Mouse (Mus musculus) heart, adult 18-20 months (tissue): ENCODE data around the gene Slc6a11. TPM values are rescaled to one million over a fixed set of nuclear protein-coding genes. Genes with fewer than 3 reads are reported as not detected.

ENCODE experiments used
- DNase-seq, 2 experiments: peaks; one replicate each; pipeline ENCODE4 v3.0.0; 2021 to 2022; ENCODE audit warnings: mixed read lengths in 1 of 2
- total RNA-seq, 2 experiments: library from RNA; stranded (reverse); gene quantifications; 2 replicates each; pipeline ENCODE4 v1.2.3; 2021

Gene Slc6a11
- total RNA-seq, 2 experiments from 2014 or later: not detected

DNA sequence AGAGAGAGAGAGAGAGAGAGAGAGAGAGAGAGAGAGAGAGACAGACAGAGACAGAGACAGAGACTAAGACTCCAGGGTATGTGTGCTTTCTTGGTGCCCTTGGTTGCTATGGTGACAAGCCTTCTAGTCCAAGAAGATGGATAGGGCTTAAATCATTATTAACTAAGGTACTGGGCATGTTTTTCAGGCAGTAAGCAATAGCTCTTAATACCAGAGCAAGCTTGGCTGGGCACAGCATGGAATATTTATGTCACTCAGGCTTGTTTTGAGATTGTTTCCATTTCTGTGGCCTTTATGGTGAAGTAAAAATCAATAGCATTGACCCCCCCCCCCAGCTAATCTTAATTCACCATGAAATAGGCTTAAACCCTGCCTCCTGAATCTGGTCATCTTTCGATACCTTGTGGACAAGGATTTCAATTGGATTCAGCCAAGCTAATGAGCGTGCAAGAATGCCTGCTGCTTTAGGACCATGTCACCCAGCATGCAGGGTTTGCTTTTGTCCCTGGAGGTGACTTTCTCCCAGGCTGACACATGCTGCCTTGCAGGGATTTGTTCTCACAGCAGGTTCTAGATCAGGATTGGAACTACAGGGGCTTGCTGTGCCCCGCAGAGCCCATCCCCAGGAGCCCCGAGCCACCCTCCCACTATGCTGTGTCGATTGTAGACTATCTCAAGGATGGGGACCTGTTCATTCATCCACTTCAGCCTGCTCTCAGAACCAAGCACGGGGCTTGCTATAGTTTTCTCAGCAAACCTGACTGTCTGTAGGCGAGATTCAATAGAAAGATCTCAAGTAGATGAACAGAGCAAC is 51.5 kb downstream of the Slc6a11 start:
- DNase-seq: no peak

DNA sequence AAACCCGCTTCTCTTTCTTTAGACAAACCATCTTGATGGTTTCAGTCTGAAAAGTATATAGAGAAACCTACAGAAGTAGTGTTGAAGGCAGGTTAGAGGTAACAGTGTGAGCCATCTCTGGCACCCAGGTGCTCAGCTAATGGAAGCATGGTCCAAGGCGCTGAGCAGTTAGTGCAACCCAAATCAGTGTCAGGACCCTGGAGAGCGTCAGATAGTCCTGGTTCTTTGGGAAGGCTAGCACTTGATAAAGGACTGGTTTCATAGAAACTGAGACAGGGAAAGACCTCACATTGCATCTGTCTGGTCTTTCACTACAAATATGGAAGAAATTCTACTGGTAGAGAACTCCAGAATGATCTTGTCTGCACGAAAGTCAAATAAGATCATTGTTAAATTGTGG is 56.1 kb downstream of the Slc6a11 start:
- peak in 1 of 2 experiments; percentile 23 for DNase-seq

DNA sequence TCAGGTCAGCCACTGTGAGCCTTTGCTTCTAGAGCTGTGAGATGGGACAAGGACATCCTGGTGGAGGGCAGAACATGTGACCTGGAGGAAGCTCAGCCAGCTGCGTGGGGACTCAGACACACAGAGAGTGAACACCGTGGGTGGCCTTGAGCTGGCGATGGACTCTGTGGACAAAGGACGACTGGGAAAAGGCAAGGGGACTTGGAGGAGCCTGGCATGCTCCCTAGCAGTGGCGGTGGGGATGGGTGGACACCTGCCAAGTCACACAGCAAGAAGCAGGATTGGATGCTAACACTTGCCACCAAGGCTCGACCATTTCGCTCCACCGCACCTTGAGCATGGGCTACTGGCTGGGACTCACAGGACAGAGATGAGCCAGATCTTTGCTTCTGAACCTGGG is 57.8 kb downstream of the Slc6a11 start:
- DNase-seq: no peak

DNA sequence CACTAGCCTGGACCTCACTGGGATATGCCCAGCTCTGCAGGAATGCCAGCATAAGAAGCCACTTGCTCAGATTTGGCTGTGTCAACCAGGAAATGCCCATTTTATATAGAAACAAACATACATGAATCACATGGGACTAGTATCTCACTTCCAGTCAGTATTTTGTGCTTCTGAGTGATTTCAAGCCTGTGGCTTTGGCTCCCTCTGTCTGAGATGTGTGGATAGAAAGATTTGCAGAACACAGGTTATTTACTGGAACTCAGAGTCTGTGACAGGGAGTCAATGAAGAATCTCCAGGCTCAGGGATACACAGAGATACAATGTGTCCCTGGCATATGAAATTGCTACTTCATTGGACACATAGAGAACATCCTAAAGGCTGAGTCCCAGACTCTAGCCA is 65.0 kb downstream of the Slc6a11 start:
- DNase-seq: no peak

DNA sequence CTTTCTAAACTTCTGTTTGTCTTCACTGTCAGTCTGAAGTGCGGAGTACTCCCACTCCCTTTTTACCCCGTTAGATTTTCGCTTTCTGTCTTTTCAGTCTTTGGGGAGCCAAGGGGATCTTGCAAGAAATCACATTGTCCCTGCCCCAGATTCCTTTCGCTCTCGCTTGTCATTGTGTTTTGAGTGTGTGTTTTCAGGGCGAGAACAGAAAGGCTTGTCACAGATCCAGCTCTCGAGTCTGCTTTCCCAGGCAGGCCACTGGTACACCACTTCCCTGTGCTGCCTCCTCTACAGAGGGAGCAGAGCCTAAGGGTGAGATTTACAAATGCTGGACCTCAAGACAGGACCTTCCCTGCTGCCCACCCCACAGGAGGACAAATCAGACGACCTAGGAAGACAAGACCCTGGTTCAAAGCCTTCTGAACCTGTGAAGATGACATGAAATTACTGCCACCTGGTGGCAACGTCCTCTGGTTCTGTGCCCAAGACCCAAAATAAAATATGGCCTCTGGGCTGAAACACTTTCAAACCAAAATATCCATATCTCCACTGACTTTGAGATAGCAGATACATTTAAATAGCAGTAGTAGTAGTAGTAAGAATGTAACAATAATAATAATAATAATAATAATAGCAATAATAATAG is 68.3 kb downstream of the Slc6a11 start:
- no peak for DNase-seq

DNA sequence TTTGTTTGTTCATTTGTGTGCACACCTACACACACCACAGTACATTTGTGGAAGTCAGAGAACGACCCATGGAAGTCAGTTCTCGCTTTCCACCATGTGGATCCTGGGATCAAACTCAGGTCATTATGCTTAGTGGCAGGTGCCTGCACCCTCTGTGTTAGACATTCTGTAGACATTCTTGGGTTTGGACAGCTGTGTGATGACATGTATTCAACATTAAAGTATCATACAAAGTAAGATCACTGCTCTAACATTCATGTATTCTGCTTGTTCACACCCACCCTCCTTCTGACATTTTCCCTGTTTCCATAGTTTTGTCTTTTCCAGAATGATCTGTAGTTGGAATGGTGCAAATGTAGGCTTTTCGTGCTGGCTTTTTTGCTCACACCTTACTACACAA is 73.5 kb downstream of the Slc6a11 start:
- DNase-seq: no peak

DNA sequence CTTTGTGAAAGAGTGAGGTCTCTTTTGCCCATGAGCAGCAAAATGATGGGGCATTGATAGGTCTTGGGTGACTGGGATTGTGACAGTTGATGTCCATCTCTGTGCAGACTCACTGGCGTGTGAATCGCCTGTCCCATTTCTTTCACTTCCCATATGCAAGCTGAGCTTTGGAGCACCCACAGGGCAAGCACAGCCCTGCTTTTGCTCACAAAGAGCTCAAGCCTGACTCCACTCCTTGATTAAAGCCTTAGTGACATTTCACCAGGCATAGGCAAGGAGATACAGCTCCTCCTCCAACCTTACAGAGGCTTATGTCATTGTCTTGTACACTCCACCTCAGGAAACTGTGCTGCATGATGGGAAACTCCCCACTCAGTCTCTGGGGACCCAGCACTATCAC is 77.3 kb downstream of the Slc6a11 start:
- no peak for DNase-seq

DNA sequence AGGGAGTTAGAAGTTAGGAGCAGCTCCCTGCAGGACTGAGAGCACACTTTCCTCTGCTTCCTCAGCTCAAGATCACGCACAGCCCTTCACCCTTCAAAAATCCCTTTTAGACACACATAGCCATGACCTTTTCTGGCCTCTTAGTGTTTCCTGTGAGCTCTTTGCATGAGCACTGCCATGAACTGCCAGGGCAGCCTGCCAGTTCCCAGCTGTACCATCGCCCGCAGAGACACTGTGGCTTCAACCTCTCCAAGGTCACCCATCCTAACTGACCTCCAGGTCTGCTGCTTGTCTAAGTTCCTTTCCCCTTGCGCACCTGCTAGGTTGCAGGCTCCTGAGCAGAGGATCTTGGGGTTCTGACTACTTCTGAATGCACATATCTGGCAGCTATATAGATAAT is 83.4 kb downstream of the Slc6a11 start:
- peak; percentile 41 to 44 for DNase-seq

DNA sequence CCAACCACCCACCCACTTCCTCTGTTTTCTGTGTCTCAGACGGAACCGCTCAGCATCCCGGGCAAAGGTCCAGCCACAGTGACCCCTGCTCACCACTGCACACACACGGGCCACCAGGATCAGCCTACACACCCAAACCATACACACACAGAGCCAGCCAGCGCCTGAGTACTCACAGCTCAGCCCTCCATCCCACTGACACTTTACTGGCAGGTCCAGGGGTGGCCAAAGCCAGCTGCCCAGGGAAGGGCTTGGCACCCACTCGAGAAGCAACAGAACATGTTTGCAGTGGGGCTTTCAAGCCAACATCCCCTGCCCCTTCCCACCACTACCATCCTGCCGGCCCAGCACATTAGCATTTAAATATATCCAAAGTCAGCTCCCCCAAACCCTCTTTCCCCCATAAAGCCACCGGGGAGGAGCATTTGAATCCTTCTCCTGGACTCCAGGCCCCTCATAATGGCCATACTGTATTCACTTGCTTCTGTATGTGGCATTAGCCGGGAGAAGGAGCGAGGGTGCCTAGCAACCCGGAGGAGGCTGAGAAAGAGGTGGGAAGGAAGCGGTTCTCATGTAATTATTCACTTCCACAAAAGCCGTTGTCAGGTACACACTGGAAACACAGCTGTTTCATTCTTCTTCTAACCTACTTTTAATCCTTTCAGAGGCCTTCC is 85.8 kb downstream of the Slc6a11 start:
- no peak for DNase-seq

DNA sequence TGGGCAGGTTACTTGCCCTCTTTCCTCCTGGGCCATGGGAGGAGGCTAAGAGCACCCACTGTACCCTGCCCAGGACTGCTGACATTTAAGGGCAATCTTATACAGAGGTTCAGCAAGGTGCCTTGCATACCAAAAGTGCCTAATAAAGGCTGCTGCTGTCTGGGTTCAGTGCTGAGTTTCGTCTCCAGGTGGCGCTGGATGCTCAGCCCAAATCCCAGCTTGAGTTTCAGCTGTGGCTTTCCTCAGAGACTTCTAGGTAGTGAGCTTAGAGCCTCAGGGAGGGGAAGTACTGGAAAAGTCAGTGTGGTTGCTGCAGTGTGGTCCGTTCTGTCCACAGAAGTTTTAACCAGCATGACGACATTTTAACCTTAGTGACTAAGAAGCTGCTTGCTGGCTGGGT is 93.4 kb downstream of the Slc6a11 start:
- DNase-seq: peak in 1 of 2 experiments; percentile 26

DNA sequence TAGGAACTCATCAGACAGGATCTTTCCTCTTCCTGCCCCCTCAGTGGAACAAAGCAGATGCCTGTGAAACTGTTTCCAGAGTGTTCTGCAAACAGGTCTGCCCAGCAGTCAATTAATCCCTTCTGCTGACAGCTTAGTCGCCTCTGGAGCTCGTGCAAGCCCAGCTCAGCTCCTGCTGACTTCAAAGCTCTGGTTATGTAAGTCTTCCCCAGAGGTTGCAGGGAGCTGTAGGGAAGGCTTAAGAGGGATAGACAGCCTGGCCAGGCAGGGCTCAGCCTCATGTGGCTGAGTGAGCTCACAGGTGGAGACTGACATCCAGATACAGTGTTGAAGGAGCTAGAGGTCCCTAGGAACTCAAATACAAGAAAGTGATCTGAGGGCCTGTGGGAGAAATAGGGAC is 96.3 kb downstream of the Slc6a11 start:
- DNase-seq: no peak

DNA sequence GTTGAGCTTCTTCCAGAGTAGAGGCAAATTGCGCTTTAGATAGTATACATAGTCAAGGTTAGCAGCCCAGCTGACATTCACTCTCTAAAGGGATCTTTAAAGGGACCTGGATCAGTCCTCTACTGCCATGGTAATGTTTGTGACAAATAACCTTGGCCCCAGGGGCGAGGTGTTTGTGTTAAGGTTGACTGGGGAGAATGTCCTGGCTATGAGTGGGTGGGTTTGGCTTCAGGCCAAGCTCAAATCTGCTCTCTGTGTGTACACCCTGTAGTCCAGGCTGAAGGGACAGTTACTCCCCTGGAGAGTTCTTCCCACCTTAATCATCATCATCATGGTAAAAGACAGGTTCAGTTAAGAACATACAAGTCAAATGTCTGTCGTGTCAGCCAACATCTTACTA is 97.2 kb downstream of the Slc6a11 start:
- DNase-seq: no peak

DNA sequence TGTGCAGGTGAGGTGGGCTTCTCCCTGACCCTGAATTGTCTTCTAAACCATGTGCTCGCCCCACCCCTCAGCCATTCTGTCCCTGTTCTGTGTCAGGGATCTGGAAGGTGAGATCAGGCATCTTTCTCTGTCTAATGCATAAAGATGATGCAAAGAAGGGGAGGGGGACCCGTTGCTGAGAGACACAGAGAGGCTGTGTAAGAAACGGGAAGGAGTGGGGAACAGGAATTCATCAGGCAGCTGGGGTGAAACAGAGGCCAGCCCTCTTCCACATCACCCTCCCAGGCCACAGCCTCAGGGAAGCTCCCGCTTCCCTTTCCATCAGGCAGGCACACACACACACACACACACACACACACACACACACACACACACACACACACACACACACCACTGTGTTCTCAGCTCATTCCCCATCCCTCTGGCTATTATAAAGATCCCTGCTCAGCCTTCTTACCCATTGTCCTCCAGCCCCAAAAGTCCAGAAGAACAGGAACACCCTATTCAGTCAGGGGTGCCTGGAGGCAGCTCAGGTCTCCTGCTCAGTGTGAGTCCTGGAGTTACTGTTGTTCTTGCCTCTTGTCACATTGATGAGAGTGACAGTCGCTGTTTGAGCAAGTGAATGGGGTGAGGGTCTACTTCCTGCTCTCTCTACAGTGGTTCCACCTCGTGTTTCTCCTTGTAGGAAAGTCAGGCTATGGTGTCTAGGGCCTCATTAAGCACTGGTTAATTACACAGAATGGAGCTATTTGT is 108.0 kb downstream of the Slc6a11 start:
- DNase-seq: no peak

DNA sequence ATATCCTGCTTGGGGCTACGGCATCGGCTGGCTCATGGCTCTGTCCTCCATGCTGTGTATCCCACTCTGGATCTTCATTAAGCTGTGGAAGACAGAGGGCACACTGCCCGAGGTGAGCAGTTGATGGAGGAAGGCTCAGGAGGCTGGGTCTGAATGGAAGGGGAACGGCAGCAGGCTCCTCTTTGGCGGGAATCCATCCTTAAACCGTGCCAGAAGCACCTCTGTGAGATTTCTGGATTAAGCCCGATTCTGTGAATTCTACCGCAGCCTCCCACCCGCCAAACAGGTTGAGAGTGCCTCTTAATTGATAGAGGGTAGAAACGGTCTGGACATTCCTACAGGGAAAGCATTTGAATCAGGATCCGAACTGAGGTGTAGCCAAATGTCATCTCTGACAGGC is 114.6 kb downstream of the Slc6a11 start:
- DNase-seq: no peak

DNA sequence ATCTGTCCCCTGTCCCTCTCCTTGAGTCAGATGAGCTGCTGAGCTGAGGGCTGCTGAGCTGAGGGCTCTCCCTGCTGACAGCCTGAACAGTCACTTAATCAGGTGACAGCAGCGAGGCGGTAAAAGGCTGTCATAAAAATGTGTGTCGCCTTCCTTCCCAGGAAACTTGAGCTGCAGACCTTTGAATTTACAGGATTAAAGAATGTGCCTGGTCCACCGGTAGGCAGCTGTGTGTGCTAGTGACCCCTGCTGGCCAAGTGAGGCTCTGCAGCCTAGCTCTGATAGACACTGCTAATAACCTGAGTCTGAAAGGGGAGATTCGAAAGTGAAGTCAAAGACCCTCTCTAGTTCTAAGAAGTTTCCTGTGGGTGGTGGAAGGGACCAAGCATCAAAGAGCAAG is 119.3 kb downstream of the Slc6a11 start:
- DNase-seq: peak; percentile 36 to 84

DNA sequence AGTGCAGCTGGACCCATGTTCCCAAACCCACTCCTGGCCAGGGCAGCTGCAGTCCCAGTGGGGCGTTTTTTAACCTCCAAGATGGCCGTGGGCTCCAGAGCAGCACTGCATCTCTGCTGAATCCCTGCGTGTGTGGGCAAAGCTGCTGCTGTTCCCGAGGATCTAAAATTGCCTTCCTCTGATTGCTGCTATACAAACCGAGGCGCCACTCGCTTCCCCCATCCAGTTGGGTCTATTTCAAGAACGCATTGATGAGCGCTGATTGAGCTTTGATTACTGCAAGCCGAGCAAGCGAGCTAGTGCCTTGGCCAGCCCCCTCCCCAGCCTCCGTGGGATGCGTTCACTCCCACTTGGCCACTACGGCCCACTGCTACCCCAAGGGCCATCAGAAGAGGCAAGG is 123.9 kb downstream of the Slc6a11 start:
- no peak for DNase-seq

DNA sequence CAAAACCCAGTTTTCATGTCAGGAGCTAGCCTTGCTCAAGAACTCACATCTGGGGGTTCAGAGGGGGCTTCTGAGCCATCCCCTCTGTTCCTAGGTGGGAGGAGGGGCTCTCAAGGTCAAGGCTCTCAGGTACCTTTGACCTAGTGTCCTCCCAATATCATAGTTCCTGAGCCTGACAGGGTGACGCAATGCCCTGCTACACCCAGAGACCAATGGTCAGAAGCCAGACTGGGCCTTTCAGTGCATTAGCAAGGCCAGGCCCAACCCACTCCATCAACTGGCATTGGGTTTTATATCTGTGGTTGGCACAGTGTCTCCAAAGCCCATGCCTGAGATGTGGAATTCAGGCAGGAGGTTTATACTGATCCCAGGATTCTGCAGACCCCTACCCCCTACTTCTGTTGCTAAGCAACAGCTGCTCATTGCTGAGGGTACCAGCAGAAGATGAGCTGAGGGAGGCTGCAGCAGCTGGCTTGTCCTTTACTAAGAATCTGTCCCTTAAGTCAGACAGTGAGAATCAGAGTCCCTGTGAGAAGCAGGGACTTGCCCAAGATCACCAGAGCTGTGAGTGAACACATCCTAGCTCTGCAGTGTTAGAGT is 126.8 kb downstream of the Slc6a11 start:
- no peak for DNase-seq

DNA sequence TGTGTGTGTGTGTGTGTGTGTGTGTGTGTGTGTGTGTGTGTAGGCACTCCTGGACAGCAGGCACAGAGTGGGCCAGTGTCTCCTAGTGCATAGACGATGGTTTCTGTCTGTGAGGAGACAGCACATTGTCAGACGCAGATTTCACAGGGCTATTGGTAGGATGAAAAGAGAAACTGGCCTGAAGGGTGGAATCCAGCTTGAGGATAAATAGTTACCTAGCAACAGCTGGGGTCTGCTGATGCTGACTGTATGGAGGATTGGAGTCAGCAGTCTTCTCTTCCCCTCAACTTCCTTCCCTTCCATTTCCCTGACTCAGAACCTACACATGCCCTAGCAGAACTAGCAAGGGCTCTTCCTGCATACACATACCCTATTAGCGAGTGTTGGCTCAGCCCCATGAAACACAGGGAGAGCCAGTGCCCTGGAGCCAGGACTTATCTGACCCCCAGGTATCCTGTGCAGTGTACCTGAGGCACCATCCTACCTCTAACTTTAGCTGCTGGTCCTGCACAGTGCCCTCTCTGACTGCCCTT is 127.7 kb downstream of the Slc6a11 start:
- peak in 1 of 2 experiments; percentile 30 for DNase-seq

DNA sequence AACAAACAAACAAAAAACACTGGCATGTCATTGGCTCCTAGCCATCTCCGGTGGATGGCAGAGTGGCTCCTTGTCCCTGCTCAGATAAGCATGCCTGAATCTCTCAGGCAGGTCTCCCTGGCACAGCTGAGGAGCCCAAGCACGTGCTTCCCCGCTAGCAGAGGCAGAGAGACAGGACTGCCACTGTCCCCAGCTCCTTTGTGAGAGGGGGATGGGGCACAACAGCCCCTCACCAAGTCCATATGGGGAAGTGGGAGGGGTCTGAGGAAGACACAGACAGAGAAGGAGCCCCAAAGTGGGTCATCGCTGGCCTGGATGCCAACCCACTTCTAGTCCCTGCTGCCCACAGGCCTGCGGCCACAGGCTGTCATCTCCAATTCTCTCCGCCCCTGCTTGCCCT is 130.6 kb downstream of the Slc6a11 start:
- DNase-seq: no peak

DNA sequence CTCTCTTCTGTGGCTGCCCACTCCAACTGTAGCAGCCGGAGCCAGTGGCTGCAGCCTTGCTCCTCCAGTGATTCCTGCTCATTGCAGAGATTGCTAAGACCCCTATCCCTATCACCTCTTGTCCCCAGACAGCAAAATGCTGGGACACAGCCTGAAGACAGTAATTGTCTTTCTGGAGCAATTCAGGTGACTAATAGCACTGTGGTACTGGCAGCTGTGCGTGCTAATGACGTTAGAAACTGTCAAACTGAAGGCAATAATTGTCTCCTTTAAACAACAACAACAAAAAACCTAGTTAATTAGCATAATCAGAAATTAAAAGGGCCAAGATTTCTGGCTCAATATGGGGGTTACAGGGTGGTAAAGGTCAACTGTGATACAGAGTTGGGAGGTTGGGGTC is 133.0 kb downstream of the Slc6a11 start:
- DNase-seq: no peak

DNA sequence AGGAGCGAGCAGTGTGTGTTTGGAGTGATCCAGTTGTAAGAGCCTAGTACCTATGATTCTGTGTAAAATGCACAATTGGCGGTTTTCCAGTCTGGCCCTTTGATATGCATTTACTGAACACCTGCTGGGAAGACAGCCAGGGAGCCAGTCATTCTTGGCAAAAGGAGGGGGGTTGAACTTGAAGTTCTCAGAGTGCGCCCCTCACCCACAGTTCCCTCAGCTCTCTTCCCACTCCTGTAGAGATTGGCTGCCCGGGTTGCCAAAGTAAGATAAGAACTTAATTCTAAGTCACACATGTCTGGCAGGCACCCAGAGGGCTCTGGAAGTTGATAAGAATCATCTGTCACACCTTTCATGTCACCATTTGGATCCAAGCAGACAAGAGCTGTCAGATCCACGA is 133.4 kb downstream of the Slc6a11 start:
- no peak for DNase-seq

DNA sequence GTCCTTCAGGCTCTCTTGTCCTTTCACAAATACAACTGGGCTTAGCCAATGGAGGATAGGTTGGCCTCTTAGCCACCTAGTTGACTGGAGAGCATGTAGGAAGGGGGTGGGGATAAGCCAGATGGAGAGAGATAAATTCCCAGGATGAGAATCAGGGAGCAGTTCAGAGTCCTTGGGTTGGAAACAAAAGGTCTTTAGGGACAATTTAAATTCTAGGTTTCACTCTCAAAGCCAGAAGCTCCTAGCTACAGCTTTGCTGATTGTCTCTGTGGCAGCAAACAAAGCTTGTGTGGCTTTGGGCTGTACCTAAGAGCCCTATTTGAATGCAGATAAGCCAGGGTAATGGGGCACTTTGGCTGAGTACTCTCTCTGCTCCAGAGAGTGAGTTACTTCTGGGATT is 135.2 kb downstream of the Slc6a11 start:
- no peak for DNase-seq
